Mouse (Mus musculus) forebrain, postnatal 0 days (tissue): ENCODE results near the gene Lamc3. TPM values are rescaled to one million over a fixed set of nuclear protein-coding genes. Genes with fewer than 3 reads are reported as not detected.
A peak's percentile ranks its signal among the peaks of the same experiment; 100 is the strongest.

Experiments
- ATAC-seq: fragments of 200-750 bp; cut with Nextera tagmentation; 2 replicates; pipeline ENCODE4 v1.8.0; 2017; ENCODE audit warnings: mild to moderate bottlenecking, moderate library complexity
- DNase-seq: peaks from one replicate; pipeline ENCODE4 v3.0.0-alpha.2; 2015
- H3K27ac ChIP-seq: fragments of 300-500 bp; sonication (generic); 2 replicates; pipeline ENCODE4 v1.5.1; 2014; ENCODE audit warnings: low read depth, mild to moderate bottlenecking, antibody characterized with exemption, low read length, moderate library complexity, mixed read lengths
- H3K27me3 ChIP-seq: fragments of 300-500 bp; sonication (generic); 2 replicates; pipeline ENCODE4 v1.6.1; 2014; ENCODE audit warnings: mild to moderate bottlenecking, low read length, mixed read lengths; ENCODE audit not compliant: insufficient read depth
- H3K36me3 ChIP-seq: fragments of 300-500 bp; sonication (generic); 2 replicates; pipeline ENCODE4 v1.6.1; 2014; ENCODE audit warnings: mild to moderate bottlenecking, moderate library complexity; ENCODE audit not compliant: insufficient read depth
- H3K4me1 ChIP-seq: fragments of 300-500 bp; sonication (generic); 2 replicates; pipeline ENCODE4 v1.6.1; 2014; ENCODE audit warnings: antibody characterized with exemption; ENCODE audit not compliant: insufficient read depth
- H3K4me2 ChIP-seq: fragments of 300-500 bp; sonication (generic); 2 replicates; pipeline ENCODE4 v1.6.1; 2014; ENCODE audit warnings: low read depth, mild to moderate bottlenecking, moderate library complexity
- H3K4me3 ChIP-seq: fragments of 300-500 bp; sonication (generic); 2 replicates; pipeline ENCODE4 v1.5.1; 2014; ENCODE audit warnings: low read depth, low read length, mixed read lengths
- H3K9ac ChIP-seq: fragments of 300-500 bp; sonication (generic); 2 replicates; pipeline ENCODE4 v1.6.1; 2014; ENCODE audit warnings: mild to moderate bottlenecking
- H3K9me3 ChIP-seq: fragments of 300-500 bp; sonication (generic); 2 replicates; pipeline ENCODE4 v1.6.1; 2016; ENCODE audit warnings: low read length
- CTCF ChIP-seq: sonication (generic); IDR thresholded peaks from 2 replicates; pipeline ENCODE4 v1.5.1; 2016; ENCODE audit warnings: antibody characterized with exemption, control low read depth, low read depth
- WGBS: fragments of 180-500 bp; shearing (Covaris S2); extraction: QIAGEN DNeasy Blood & Tissue Kit; methylation state at CpG from one replicate; pipeline ENCODE4 v1.1.7; 2014; 5-methylcytosine and 5-hydroxymethylcytosine counted together
- polyA plus RNA-seq: library from polyadenylated mRNA; unstranded; fragments of >200 nt; fragmentation: Nextera tagmentation; extraction: Ambion mirVana; gene quantifications from 2 replicates; pipeline ENCODE4 v1.2.1, GENCODE M21; 2015
- total RNA-seq: library from RNA; depleted of rRNA; stranded (reverse); fragments of >200 nt; gene quantifications from 2 replicates; pipeline ENCODE4 v1.2.3, GENCODE M21; 2014

The Lamc3 gene
- total and polyA plus RNA-seq, 2 experiments from 2014 or later, result 2.5 to 11.0 TPM

GRCm38 (mm10) chr2:31891219-31891618 lies 4.1 kb downstream of the Lamc3 start:
- Histone ChIP-seq H3K4me2 (no peak overlapping the region), H3K36me3 (no peaks in the 10 kb centered on the region), H3K4me3 (no peak overlapping the region), H3K4me1 (no peaks in the 10 kb centered on the region), H3K27me3 (peaks cover 32% of the 10 kb centered on the region), H3K9me3 (no peaks in the 10 kb centered on the region), H3K27ac (no peak overlapping the region), H3K9ac (no peak overlapping the region)
- TF ChIP-seq CTCF, result no peak
- WGBS, result 89% methylated on average over 2 of the region's 2 CpGs
- ATAC-seq, result no peak
- no peak for DNase-seq

DNA sequence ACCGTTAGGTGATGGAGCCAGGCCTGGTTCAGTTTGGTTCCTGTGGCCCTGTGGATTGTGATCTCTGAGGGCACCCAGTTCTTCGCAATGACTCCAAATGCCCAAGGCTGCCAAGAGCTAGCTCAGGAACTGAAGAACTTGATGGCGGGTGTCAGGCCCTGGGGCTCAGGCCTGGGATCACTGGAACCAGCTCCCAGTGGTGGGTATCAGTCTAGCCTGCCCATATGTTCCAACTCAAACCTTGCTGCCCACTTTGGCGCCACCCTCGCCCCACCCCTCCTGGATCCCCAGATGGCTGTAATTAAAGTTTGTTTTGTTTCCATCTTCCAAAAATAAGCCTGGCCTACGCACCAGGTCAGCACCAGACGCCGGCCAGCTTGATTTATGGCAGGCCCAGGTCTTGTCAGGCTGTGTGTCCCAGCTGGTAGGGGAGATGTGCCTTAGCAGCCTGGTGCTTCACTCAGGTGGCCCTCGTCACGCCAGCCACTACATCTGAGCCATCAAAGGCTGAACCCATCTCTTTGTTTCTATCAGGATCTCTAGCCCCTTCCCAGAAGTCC lies 6.1 kb downstream of the Lamc3 start:
- no peaks in the 10 kb centered on the region for H3K36me3 ChIP-seq
- H3K4me3 ChIP-seq, result no peak overlapping the region
- no peak for TF ChIP-seq CTCF
- 81% methylated on average over 10 of the region's 10 CpGs for WGBS
- no peak overlapping the region for H3K9ac ChIP-seq
- no peak overlapping the region for H3K27ac ChIP-seq
- H3K27me3 ChIP-seq, result peaks cover 15% of the 10 kb centered on the region
- no peaks in the 10 kb centered on the region for H3K9me3 ChIP-seq
- DNase-seq (no peak), ATAC-seq (no peak)
- no peaks in the 10 kb centered on the region for H3K4me1 ChIP-seq
- no peak overlapping the region for H3K4me2 ChIP-seq

GRCm38 (mm10) chr2:31894221-31894870 lies 7.3 kb downstream of the Lamc3 start:
- Histone ChIP-seq H3K27me3 (0 out of 2 replicates have a peak, but pooled peaks cover 5% of the 10 kb centered on the region), H3K27ac (no peak overlapping the region), H3K4me3 (no peak overlapping the region), H3K4me2 (no peak overlapping the region), H3K4me1 (no peaks in the 10 kb centered on the region), H3K9ac (no peak overlapping the region), H3K9me3 (no peaks in the 10 kb centered on the region), H3K36me3 (no peaks in the 10 kb centered on the region)
- ATAC-seq (no peak), DNase-seq (peak; percentile 35)
- WGBS, result 32% methylated on average over 13 of the region's 13 CpGs
- no peak for TF ChIP-seq CTCF

GRCm38 (mm10) chr2:31900932-31901331 lies 13.8 kb downstream of the Lamc3 start:
- Histone ChIP-seq H3K9ac (no peak overlapping the region), H3K9me3 (no peaks in the 10 kb centered on the region), H3K4me1 (no peaks in the 10 kb centered on the region), H3K36me3 (no peaks in the 10 kb centered on the region), H3K4me3 (no peak overlapping the region), H3K4me2 (no peak overlapping the region), H3K27ac (no peak overlapping the region), H3K27me3 (no peaks in the 10 kb centered on the region)
- DNase-seq, result no peak
- WGBS, result 64% methylated on average over 4 of the region's 4 CpGs
- TF ChIP-seq CTCF, result no peak
- no peak for ATAC-seq

DNA sequence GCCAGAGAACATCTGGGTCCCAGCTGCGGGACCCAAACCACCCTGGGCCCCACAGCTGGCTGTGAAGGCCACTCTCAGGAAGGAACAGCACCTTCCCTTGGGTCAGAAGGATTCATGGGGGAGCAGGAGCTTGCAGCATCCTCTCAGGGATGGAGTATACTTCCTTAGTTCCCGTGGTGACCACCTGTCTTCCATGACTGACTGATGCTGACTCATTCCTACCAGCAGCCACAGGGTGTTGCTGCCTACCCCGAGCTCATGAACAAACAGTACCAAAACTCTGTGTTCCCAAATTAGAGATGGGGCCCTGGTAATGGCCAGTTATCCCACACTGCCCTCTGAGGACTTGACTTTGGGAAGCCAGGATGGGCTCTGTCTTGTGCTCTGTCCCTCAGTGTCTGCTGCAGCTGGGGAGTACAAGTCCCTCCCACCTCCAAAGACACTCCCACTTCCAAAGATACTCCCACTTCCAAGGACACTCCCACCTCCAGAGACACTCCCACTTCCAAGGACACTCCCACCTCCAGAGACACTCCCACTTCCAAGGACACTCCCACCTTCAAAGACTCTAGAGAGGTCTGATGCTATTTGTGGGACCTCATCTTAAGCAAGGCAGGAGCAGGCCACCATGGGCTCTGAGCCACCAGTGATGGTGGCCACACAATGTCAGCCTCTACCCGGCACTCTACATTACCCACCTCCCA lies 14.7 kb downstream of the Lamc3 start:
- Histone ChIP-seq H3K4me3 (no peak overlapping the region), H3K4me2 (no peak overlapping the region), H3K9me3 (no peaks in the 10 kb centered on the region), H3K4me1 (no peaks in the 10 kb centered on the region), H3K27me3 (no peaks in the 10 kb centered on the region), H3K9ac (no peak overlapping the region), H3K27ac (no peak overlapping the region), H3K36me3 (no peaks in the 10 kb centered on the region)
- 75% methylated on average over 4 of the region's 4 CpGs for WGBS
- no peak for DNase-seq
- no peak for ATAC-seq
- TF ChIP-seq CTCF, result no peak

- no peaks in the 10 kb centered on the region for H3K27me3 ChIP-seq
- TF ChIP-seq CTCF, result no peak
- H3K36me3 ChIP-seq, result no peaks in the 10 kb centered on the region
- H3K9ac ChIP-seq, result no peak overlapping the region
- DNase-seq (no peak), ATAC-seq (no peak)
- no peak overlapping the region for H3K4me3 ChIP-seq
- no peaks in the 10 kb centered on the region for H3K4me1 ChIP-seq
- no peaks in the 10 kb centered on the region for H3K9me3 ChIP-seq
- WGBS, result 22% methylated on average over 6 of the region's 6 CpGs
- H3K27ac ChIP-seq, result no peak overlapping the region
- H3K4me2 ChIP-seq, result no peak overlapping the region
Observed at GRCm38 (mm10) chr2:31904089-31904488, 17.0 kb downstream of the Lamc3 start.

- no peak overlapping the region for H3K27ac ChIP-seq
- H3K27me3 ChIP-seq, result no peaks in the 10 kb centered on the region
- no peaks in the 10 kb centered on the region for H3K9me3 ChIP-seq
- no peaks in the 10 kb centered on the region for H3K4me1 ChIP-seq
- no peaks in the 10 kb centered on the region for H3K36me3 ChIP-seq
- ATAC-seq (0 out of 2 replicates have a peak, but pooled peaks have one; percentile 23), DNase-seq (no peak)
- WGBS, result 8% methylated on average over 8 of the region's 8 CpGs
- no peak overlapping the region for H3K4me2 ChIP-seq
- no peak overlapping the region for H3K9ac ChIP-seq
- no peak overlapping the region for H3K4me3 ChIP-seq
- peak; percentile 40 for TF ChIP-seq CTCF
Observed at GRCm38 (mm10) chr2:31904622-31905021, 17.5 kb downstream of the Lamc3 start.
